Mouse (Mus musculus) small intestine, adult 2 months (tissue): ENCODE measurements at regions not wholly inside any gene's neighbourhood (a gene's known extent, or its start where the extent isn't known, plus 50 kb on each side); places are given as distances from the start of the nearest gene placed in this dataset.

Experiments
- H3K27ac ChIP-seq: fragments of 200-500 bp; 2 replicates; pipeline ENCODE4 v1.5.1; 2012; ENCODE audit warnings: low read depth, low read length, control low read depth, inconsistent platforms; ENCODE audit not compliant: insufficient read depth
- H3K27me3 ChIP-seq: fragments of 200-500 bp; 2 replicates; pipeline ENCODE4 v1.6.1; 2012; ENCODE audit warnings: mild to moderate bottlenecking, moderate library complexity, low read length, inconsistent platforms; ENCODE audit not compliant: control insufficient read depth, insufficient read depth
- H3K36me3 ChIP-seq: fragments of 200-500 bp; 2 replicates; pipeline ENCODE4 v1.6.1; 2012; ENCODE audit warnings: mild to moderate bottlenecking, low read length, control low read depth, inconsistent platforms; ENCODE audit not compliant: control insufficient read depth, insufficient read depth
- H3K4me1 ChIP-seq: fragments of 200-500 bp; 2 replicates; pipeline ENCODE4 v1.6.1; 2012; ENCODE audit warnings: low read length, inconsistent platforms, mixed read lengths; ENCODE audit not compliant: control insufficient read depth, insufficient read depth, insufficient read length
- H3K4me3 ChIP-seq: fragments of 200-500 bp; 2 replicates; pipeline ENCODE4 v1.5.1; 2012; ENCODE audit warnings: low read depth, mild to moderate bottlenecking, control low read depth, inconsistent platforms, low read length, moderate library complexity
- CTCF ChIP-seq: fragments of 200-500 bp; IDR thresholded peaks from 2 replicates; pipeline ENCODE4 v1.5.1; 2012; ENCODE audit warnings: low read depth, mild to moderate bottlenecking, control low read depth, inconsistent platforms, low read length, moderate library complexity, mixed read lengths; ENCODE audit not compliant: insufficient replicate concordance, insufficient read length; ENCODE audit errors: extremely low read depth
- POLR2A ChIP-seq: fragments of 200-500 bp; IDR thresholded peaks from 2 replicates; pipeline ENCODE4 v1.6.1; 2012; ENCODE audit warnings: low read depth, mild to moderate bottlenecking, control low read depth, inconsistent platforms, low read length, moderate library complexity
- WGBS: fragments of 180-500 bp; shearing (Covaris S2); methylation state at CpG from one replicate; pipeline ENCODE4 v1.1.7; 2018; 5-methylcytosine and 5-hydroxymethylcytosine counted together

DNA sequence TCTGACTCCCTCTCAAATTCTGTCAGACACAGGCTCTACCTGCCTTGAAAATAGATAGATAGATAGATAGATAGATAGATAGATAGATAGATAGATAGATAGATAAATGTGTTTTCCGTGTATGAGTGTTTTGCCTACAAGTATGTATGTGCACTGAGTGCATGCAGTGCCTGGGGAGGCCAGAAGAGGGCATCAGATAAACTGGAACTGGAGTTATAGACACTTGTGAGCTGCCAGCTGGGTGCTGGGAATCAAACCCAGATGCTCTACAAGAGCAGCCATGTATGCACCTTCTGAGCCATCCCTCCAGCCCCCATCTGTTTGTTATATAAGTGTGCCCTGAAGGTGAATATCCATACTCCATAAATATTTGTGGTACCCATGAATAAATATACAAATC, 236.4 kb upstream of the Hes1 start:
- no peaks in the 10 kb centered on the region for H3K27me3 ChIP-seq
- no peak overlapping the region for H3K4me3 ChIP-seq
- H3K4me1 ChIP-seq: no peaks in the 10 kb centered on the region
- TF ChIP-seq CTCF: peak; percentile 21; the same call in 1 of the 2 replicates
- TF ChIP-seq POLR2A: no peak
- no peak overlapping the region for H3K27ac ChIP-seq
- 96% methylated on average over 1 of the region's 1 CpGs for WGBS
- no peaks in the 10 kb centered on the region for H3K36me3 ChIP-seq

DNA sequence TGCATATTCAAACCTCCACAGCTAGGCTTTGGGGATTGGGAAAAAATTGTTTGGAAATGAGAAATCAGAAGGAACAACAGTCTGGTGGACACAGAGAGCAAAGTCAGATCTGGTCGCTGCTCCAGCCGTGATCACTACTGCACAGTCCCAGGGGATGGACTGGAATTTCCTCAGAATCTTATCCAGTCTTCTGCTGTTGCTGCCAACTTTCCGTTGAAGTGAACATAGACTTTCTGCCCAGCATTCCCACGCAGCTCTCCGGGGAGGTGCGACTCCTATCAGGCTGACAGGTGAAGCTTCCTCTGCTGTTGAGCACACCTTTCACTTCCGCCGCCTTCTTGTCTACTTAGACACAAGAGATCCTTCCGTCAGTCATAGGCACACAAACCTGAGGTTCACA, 234.7 kb upstream of the Hes1 start:
- no peaks in the 10 kb centered on the region for H3K27me3 ChIP-seq
- H3K4me1 ChIP-seq: no peaks in the 10 kb centered on the region
- WGBS: 85% methylated on average over 9 of the region's 9 CpGs
- no peaks in the 10 kb centered on the region for H3K36me3 ChIP-seq
- no peak overlapping the region for H3K4me3 ChIP-seq
- H3K27ac ChIP-seq: no peak overlapping the region
- TF ChIP-seq CTCF (no peak), POLR2A (no peak)

DNA sequence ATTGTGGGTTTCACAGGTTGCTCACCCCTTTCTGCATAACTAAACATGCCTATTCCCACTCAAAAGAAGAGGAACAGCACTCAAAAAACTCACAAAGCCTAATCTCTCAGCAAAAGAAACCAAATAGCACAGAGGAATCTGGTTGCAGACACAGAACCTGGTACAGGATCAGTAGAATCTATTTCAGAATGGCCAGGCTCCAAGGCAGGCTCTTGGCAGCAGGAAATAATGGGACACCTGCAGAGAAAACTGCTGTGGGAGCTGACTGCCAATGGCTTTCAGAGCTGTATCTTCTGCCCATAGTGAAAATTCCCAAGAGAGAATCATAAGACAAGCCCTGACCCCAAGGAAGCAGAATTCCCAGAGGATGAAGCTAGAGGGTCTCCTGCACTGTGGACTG, 234.1 kb upstream of the Hes1 start:
- Histone ChIP-seq H3K4me3 (no peak overlapping the region), H3K4me1 (no peaks in the 10 kb centered on the region), H3K27me3 (no peaks in the 10 kb centered on the region), H3K27ac (no peak overlapping the region), H3K36me3 (no peaks in the 10 kb centered on the region)
- TF ChIP-seq POLR2A (no peak), CTCF (no peak)

DNA sequence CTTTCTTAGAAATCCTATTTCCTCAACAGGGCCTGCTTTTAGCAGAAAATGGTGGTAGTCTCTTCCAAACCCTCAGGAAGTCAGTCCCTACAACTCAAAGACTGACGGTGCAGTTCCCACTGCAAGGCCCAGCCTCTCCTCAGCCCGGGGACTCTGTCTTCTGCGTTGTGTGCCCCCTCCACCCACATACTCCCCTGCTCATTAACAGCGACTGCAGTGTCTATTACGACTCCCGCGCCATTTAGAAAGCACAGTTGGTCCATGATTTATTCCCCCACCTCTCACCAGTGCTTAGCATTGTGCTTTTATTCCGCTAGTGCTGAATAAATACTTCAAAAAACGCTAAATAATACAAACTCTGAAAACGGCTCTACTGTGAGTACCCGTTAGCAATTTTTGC, 230.9 kb upstream of the Hes1 start:
- H3K4me1 ChIP-seq: no peaks in the 10 kb centered on the region
- no peaks in the 10 kb centered on the region for H3K27me3 ChIP-seq
- no peak overlapping the region for H3K4me3 ChIP-seq
- 88% methylated on average over 11 of the region's 11 CpGs for WGBS
- H3K27ac ChIP-seq: no peak overlapping the region
- no peaks in the 10 kb centered on the region for H3K36me3 ChIP-seq
- TF ChIP-seq POLR2A (no peak), CTCF (no peak)

DNA sequence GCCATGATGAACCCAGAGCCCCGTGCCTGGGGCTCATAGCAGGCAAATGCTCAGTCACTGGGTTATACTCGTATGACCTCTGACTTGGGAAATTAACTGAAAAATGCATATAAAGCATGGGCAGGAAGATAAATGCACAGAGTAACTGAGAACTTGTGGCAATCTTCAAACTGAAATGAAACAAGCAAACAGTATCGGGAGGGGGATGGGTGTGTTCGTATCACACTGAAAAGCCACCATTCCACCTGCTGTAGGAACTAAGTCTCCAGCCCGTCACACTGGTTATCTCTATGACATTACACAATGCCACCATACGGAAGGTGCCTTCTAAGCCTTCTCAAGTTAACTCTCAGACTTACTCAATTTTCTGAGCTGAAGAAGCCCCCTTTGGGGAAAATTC, 230.3 kb upstream of the Hes1 start:
- no peak overlapping the region for H3K27ac ChIP-seq
- no peaks in the 10 kb centered on the region for H3K36me3 ChIP-seq
- no peak overlapping the region for H3K4me3 ChIP-seq
- TF ChIP-seq POLR2A (no peak), CTCF (no peak)
- WGBS: 80% methylated on average over 6 of the region's 6 CpGs
- peaks cover 2% of the 10 kb centered on the region for H3K4me1 ChIP-seq
- no peaks in the 10 kb centered on the region for H3K27me3 ChIP-seq

DNA sequence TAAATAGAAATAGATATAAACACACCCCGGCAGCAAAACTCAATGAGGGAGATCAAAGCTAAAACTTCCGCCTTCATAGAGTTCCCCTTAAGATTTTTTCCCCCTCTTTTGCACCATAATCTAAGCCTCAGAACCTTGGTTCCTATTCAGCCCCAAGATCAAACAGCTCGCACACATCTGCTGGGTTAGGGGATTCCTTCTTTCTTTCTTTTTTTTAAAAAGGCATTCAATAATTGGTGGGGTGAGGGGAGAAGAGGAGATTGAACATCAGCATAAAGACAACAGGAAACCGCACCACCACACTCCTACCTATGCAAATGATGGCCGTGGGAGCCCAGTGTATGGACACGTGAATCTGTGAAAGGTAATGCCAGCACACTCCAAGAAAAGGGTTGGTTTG, 229.5 kb upstream of the Hes1 start:
- Histone ChIP-seq H3K27me3 (no peaks in the 10 kb centered on the region), H3K36me3 (no peaks in the 10 kb centered on the region), H3K4me3 (no peak overlapping the region), H3K4me1 (peaks cover 9% of the 10 kb centered on the region), H3K27ac (no peak overlapping the region)
- TF ChIP-seq CTCF (no peak), POLR2A (no peak)
- WGBS: 88% methylated on average over 6 of the region's 6 CpGs

DNA sequence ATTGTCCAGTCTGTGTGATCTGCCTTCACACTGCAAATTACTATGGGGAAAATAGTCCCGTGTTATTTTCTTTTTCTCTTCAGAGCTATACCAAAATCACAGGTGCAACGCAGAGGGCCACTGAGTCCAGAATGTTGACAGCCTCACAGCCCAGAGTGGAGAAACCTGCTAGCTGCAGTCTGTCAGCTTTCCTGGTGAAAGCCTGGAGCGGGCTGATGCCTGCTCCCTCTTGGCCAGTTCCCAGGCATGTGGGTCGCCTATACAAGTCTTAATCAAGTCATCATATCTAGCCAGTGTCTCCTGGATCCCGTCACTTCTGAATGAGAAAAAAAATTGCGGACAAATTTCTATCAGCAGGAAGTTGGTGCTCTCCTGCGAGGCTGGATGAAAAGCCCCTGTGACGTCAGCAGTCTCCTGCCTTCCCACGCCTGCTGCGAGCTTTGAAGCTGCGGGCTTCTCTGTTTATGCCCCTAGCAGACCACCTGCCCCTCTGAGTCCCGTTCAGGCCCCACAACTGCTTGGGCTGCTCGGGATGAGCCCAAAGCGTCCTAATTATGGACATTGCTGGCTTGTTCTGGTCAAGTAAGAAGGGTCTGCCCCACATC, 227.1 kb upstream of the Hes1 start:
- TF ChIP-seq CTCF: no peak
- TF ChIP-seq POLR2A: no peak
- Histone ChIP-seq H3K27ac (no peak overlapping the region), H3K27me3 (no peaks in the 10 kb centered on the region), H3K4me3 (no peak overlapping the region), H3K4me1 (peaks cover 9% of the 10 kb centered on the region), H3K36me3 (no peaks in the 10 kb centered on the region)
- 72% methylated on average over 14 of the region's 14 CpGs for WGBS

DNA sequence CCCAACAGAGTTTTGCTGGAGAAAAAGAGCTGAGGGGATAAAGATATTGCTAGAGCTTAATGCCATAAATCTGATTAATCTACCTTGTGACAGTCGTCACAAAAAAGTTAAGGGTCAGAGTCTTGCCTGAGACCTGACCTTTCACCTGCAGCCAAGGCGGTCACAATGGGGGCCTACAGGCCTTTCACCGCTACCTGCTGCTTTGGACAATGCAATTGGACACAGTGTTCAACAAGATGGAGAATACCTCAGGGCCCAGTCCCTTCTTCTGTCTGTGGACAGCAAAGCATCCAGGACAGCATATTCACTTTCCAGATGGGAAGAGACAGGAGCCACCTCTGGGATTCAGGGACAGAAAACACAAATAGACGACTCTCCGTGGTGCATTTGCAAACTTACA, 226.3 kb upstream of the Hes1 start:
- H3K36me3 ChIP-seq: no peaks in the 10 kb centered on the region
- no peak overlapping the region for H3K4me3 ChIP-seq
- H3K4me1 ChIP-seq: peaks cover 9% of the 10 kb centered on the region
- TF ChIP-seq POLR2A: no peak
- TF ChIP-seq CTCF: no peak
- WGBS: 92% methylated on average over 5 of the region's 5 CpGs
- no peaks in the 10 kb centered on the region for H3K27me3 ChIP-seq
- no peak overlapping the region for H3K27ac ChIP-seq
